Mouse (Mus musculus): ENCODE measurements around the gene Mau2. TPM values are rescaled to one million over a fixed set of nuclear protein-coding genes. Genes with fewer than 3 reads are reported as not detected.

Mau2 gene
- total and polyA plus RNA-seq, 3 experiments = 30.1 to 33.2 (median 32.6) TPM

- H3K27ac ChIP-seq = peak overlapping the region; percentile 94
- peaks cover 13% of the 10 kb centered on the region for H3K79me2 ChIP-seq (replicated peaks; ENCODE audit: control insufficient read depth, insufficient read depth, low read length)
- no peak for DNase-seq
- intact Hi-C loops (cut with DNase I) = loop anchor here (2.0 to 5.0 kb wide), 2 partner anchors 35 to 97 kb away; partner anchors contain the start of genes Borcs8, Mef2b and Rfxank
- peak overlapping the region; percentile 99 for H3K4me3 ChIP-seq
- TF ChIP-seq CTCF (IDR thresholded peaks at IDR 0.05) (no peak), POLR2A (IDR thresholded peaks at IDR 0.05; ENCODE audit: insufficient read depth, low read depth, low read length) (no peak), EP300 (IDR thresholded peaks at IDR 0.05; ENCODE audit: insufficient read depth, low read depth, low read length) (no peak)
- H3K27me3 ChIP-seq (ENCODE audit: control insufficient read depth, insufficient read depth, low read length) = no peaks in the 10 kb centered on the region
- H3K36me3 ChIP-seq (ENCODE audit: control insufficient read depth, insufficient read depth, low read length) = peaks cover 12% of the 10 kb centered on the region
- H3K4me1 ChIP-seq (ENCODE audit: control insufficient read depth, insufficient read depth, low read length) = peaks cover 11% of the 10 kb centered on the region
- WGBS = under 1% methylated on average over 47 of the region's 47 CpGs
- H3K9ac ChIP-seq (ENCODE audit: low read depth, low read length) = peak overlapping the region; percentile 92
Measured at GRCm38 (mm10) chr8:70041885-70042546, 518 bp downstream of the Mau2 start.

GRCm38 (mm10) chr8:70037994-70038393 lies 4.5 kb downstream of the Mau2 start:
- no peak overlapping the region for H3K9ac ChIP-seq (ENCODE audit: low read depth, low read length)
- no peak overlapping the region for H3K27ac ChIP-seq
- peaks cover 17% of the 10 kb centered on the region for H3K36me3 ChIP-seq (ENCODE audit: control insufficient read depth, insufficient read depth, low read length)
- H3K79me2 ChIP-seq (replicated peaks; ENCODE audit: control insufficient read depth, insufficient read depth, low read length) = peaks cover 16% of the 10 kb centered on the region
- TF ChIP-seq EP300 (IDR thresholded peaks at IDR 0.05; ENCODE audit: insufficient read depth, low read depth, low read length) (no peak), CTCF (IDR thresholded peaks at IDR 0.05) (no peak), POLR2A (IDR thresholded peaks at IDR 0.05; ENCODE audit: insufficient read depth, low read depth, low read length) (no peak)
- no peaks in the 10 kb centered on the region for H3K27me3 ChIP-seq (ENCODE audit: control insufficient read depth, insufficient read depth, low read length)
- H3K4me1 ChIP-seq (ENCODE audit: control insufficient read depth, insufficient read depth, low read length) = peaks cover 12% of the 10 kb centered on the region
- no peak overlapping the region for H3K4me3 ChIP-seq
- intact Hi-C loops (cut with DNase I) = no loop called here
- DNase-seq = no peak
- 82% methylated on average over 1 of the region's 1 CpGs for WGBS

- peaks cover 3% of the 10 kb centered on the region; the same call in 1 of the 2 replicates for H3K4me1 ChIP-seq (ENCODE audit: control insufficient read depth, insufficient read depth, low read length)
- intact Hi-C loops (cut with DNase I) = no loop called here
- H3K27ac ChIP-seq = peak overlapping the region; percentile 36
- no peak overlapping the region for H3K9ac ChIP-seq (ENCODE audit: low read depth, low read length)
- DNase-seq = no peak
- no peak overlapping the region for H3K4me3 ChIP-seq
- no peaks in the 10 kb centered on the region for H3K27me3 ChIP-seq (ENCODE audit: control insufficient read depth, insufficient read depth, low read length)
- TF ChIP-seq EP300 (IDR thresholded peaks at IDR 0.05; ENCODE audit: insufficient read depth, low read depth, low read length) = no peak
- no peak for TF ChIP-seq CTCF (IDR thresholded peaks at IDR 0.05)
- no peak for TF ChIP-seq POLR2A (IDR thresholded peaks at IDR 0.05; ENCODE audit: insufficient read depth, low read depth, low read length)
- peaks cover 5% of the 10 kb centered on the region; the same call in 1 of the 2 replicates for H3K36me3 ChIP-seq (ENCODE audit: control insufficient read depth, insufficient read depth, low read length)
- 47% methylated on average over 1 of the region's 1 CpGs for WGBS
- peaks cover 2% of the 10 kb centered on the region; the same call in 1 of the 2 replicates for H3K79me2 ChIP-seq (replicated peaks; ENCODE audit: control insufficient read depth, insufficient read depth, low read length)
Measured at GRCm38 (mm10) chr8:70030255-70030654, 12.3 kb downstream of the Mau2 start.

- Histone ChIP-seq H3K27me3 (ENCODE audit: control insufficient read depth, insufficient read depth, low read length) (no peaks in the 10 kb centered on the region), H3K4me1 (ENCODE audit: control insufficient read depth, insufficient read depth, low read length) (peaks cover 3% of the 10 kb centered on the region; the same call in 1 of the 2 replicates), H3K79me2 (replicated peaks; ENCODE audit: control insufficient read depth, insufficient read depth, low read length) (no peaks in the 10 kb centered on the region), H3K27ac (no peak overlapping the region), H3K4me3 (no peak overlapping the region), H3K36me3 (ENCODE audit: control insufficient read depth, insufficient read depth, low read length) (peaks cover 3% of the 10 kb centered on the region; the same call in 1 of the 2 replicates), H3K9ac (ENCODE audit: low read depth, low read length) (no peak overlapping the region)
- no peak for DNase-seq
- no peak for TF ChIP-seq EP300 (IDR thresholded peaks at IDR 0.05; ENCODE audit: insufficient read depth, low read depth, low read length)
- TF ChIP-seq CTCF (IDR thresholded peaks at IDR 0.05) = no peak
- no peak for TF ChIP-seq POLR2A (IDR thresholded peaks at IDR 0.05; ENCODE audit: insufficient read depth, low read depth, low read length)
- WGBS = 90% methylated on average over 2 of the region's 2 CpGs
- intact Hi-C loops (cut with DNase I) = no loop called here
Measured at GRCm38 (mm10) chr8:70026151-70026550, 16.4 kb downstream of the Mau2 start.

GRCm38 (mm10) chr8:70023596-70023995 lies 18.9 kb downstream of the Mau2 start:
- 73% methylated on average over 8 of the region's 8 CpGs for WGBS

GRCm38 (mm10) chr8:70015017-70015416 lies 27.5 kb downstream of the Mau2 start:
- intact Hi-C loops (cut with DNase I) = no loop called here
- TF ChIP-seq CTCF (IDR thresholded peaks at IDR 0.05) = no peak
- TF ChIP-seq POLR2A (IDR thresholded peaks at IDR 0.05; ENCODE audit: insufficient read depth, low read depth, low read length) = 0 out of 2 replicates have a peak, but pooled peaks have one; percentile 14
- TF ChIP-seq EP300 (IDR thresholded peaks at IDR 0.05; ENCODE audit: insufficient read depth, low read depth, low read length) = no peak
- DNase-seq = no peak
- WGBS = 86% methylated on average over 1 of the region's 1 CpGs
- Histone ChIP-seq H3K4me3 (no peak overlapping the region), H3K4me1 (ENCODE audit: control insufficient read depth, insufficient read depth, low read length) (no peaks in the 10 kb centered on the region), H3K79me2 (replicated peaks; ENCODE audit: control insufficient read depth, insufficient read depth, low read length) (no peaks in the 10 kb centered on the region), H3K36me3 (ENCODE audit: control insufficient read depth, insufficient read depth, low read length) (no peaks in the 10 kb centered on the region), H3K9ac (ENCODE audit: low read depth, low read length) (no peak overlapping the region), H3K27me3 (ENCODE audit: control insufficient read depth, insufficient read depth, low read length) (no peaks in the 10 kb centered on the region), H3K27ac (no peak overlapping the region)

More at GRCm38 (mm10) chr8:70023596-70023995, 18.9 kb downstream of the Mau2 start:
- TF ChIP-seq CTCF (IDR thresholded peaks at IDR 0.05) (no peak), POLR2A (IDR thresholded peaks at IDR 0.05; ENCODE audit: insufficient read depth, low read depth, low read length) (no peak), EP300 (IDR thresholded peaks at IDR 0.05; ENCODE audit: insufficient read depth, low read depth, low read length) (no peak)
- Histone ChIP-seq H3K9ac (ENCODE audit: low read depth, low read length) (no peak overlapping the region), H3K4me1 (ENCODE audit: control insufficient read depth, insufficient read depth, low read length) (no peaks in the 10 kb centered on the region), H3K36me3 (ENCODE audit: control insufficient read depth, insufficient read depth, low read length) (no peaks in the 10 kb centered on the region), H3K79me2 (replicated peaks; ENCODE audit: control insufficient read depth, insufficient read depth, low read length) (no peaks in the 10 kb centered on the region), H3K4me3 (no peak overlapping the region), H3K27me3 (ENCODE audit: control insufficient read depth, insufficient read depth, low read length) (no peaks in the 10 kb centered on the region), H3K27ac (no peak overlapping the region)
- DNase-seq = no peak
- intact Hi-C loops (cut with DNase I) = no loop called here

Data from heart, adult 2 months (tissue).